Mouse (Mus musculus) MEL (cell line): Measurements from ENCODE around the gene Ilf3.

Experiments
- CTCF ChIP-seq, 3 experiments: IDR thresholded peaks in 2 of 3; conservative IDR thresholded peaks in 1 of 3; 2 replicates each; pipeline ENCODE4 v1.5.1; 2011 to 2012; ENCODE audit warnings: low read length in 3 of 3, low read depth in 2 of 3, mild to moderate bottlenecking in 2 of 3, improper control_type of control experiment in 1 of 3, inconsistent platforms in 1 of 3, mixed read lengths in 1 of 3, moderate library complexity in 1 of 3; ENCODE audit not compliant: control insufficient read depth in 1 of 3, insufficient read depth in 1 of 3, poor library complexity in 1 of 3, severe bottlenecking in 1 of 3
- ETS1 ChIP-seq: IDR thresholded peaks from 2 replicates; pipeline ENCODE4 v1.6.1; 2012; ENCODE audit warnings: low read depth, mild to moderate bottlenecking, inconsistent platforms, low read length, improper control_type of control experiment, moderate library complexity
- GATA1 ChIP-seq: IDR thresholded peaks from 2 replicates; pipeline ENCODE4 v1.6.1; 2011; ENCODE audit warnings: low read depth, low read length, improper control_type of control experiment
- TBP ChIP-seq: IDR thresholded peaks from 2 replicates; pipeline ENCODE4 v1.8.0; 2011; ENCODE audit warnings: low read depth, low read length, improper control_type of control experiment

GRCm38 (mm10) chr9:21454556-21454955 is 86.9 kb downstream of the Ilf3 start:
- no peak for TF ChIP-seq CTCF (IDR thresholded peaks at IDR 0.05 in 2 of 3, conservative IDR thresholded peaks at IDR 0.05 in 1 of 3; ENCODE audit: control insufficient read depth in 1 of 3, insufficient read depth in 1 of 3, low read depth in 2 of 3, low read length in 3 of 3, poor library complexity in 1 of 3, severe bottlenecking in 1 of 3)
- TF ChIP-seq ETS1: no peak
- TF ChIP-seq GATA1: no peak
- TF ChIP-seq TBP: no peak
